Mouse (Mus musculus): ENCODE results near the gene Lifr.

DNA sequence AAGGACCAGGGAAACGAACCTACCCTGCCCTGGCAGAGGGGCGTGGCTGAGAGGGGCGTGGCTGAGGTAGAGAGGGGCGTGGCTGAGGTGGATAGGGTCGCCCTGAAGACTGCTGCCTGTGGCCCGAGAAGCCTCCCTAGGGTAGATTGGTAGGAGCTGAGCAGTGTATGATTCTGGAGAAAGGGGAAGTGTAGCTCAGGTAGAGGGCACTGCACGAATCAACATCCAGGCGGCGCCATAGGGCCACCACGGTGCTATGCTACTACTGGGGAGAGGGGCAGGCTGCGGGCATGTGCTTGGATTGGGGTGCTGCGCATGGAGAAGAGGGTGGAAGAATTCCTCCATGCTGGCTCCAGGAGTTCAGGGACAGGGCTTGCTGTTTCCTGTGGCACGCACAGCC is 42.3 kb downstream of the Lifr start:
- TF ChIP-seq CTCF (conservative IDR thresholded peaks at IDR 0.05; ENCODE audit: low read length) (peak; percentile 66), POU5F1 (IDR thresholded peaks at IDR 0.05; ENCODE audit: borderline replicate concordance, low read length) (no peak)
